Mouse (Mus musculus) midbrain, embryonic 15.5 days (tissue): ENCODE results near the gene Oscar. TPM values are rescaled to one million over a fixed set of nuclear protein-coding genes. Genes with fewer than 3 reads are reported as not detected.
"Not testable (repeated sequence)": the region's sequence is repeated elsewhere in the genome, so short reads cannot be mapped to it uniquely, and the experiment has no call there.

ENCODE experiments used
- ATAC-seq: fragments of 200-750 bp; cut with Nextera tagmentation; replicated peaks from 2 replicates; pipeline ENCODE4 v1.8.0; 2017; ENCODE audit warnings: moderate TSS enrichment
- H3K27ac ChIP-seq: fragments of 300-500 bp; sonication (generic); 2 replicates; pipeline ENCODE4 v1.5.1; 2015; ENCODE audit warnings: mild to moderate bottlenecking, inconsistent platforms
- H3K27me3 ChIP-seq: fragments of 300-500 bp; sonication (generic); replicated peaks from 2 replicates; pipeline ENCODE4 v1.6.1; 2015; ENCODE audit warnings: inconsistent platforms
- H3K36me3 ChIP-seq: fragments of 300-500 bp; sonication (generic); replicated peaks from 2 replicates; pipeline ENCODE4 v1.6.1; 2015; ENCODE audit warnings: inconsistent platforms
- H3K4me1 ChIP-seq: fragments of 300-500 bp; sonication (generic); 2 replicates; pipeline ENCODE4 v1.6.1; 2015; ENCODE audit warnings: inconsistent platforms
- H3K4me2 ChIP-seq: fragments of 300-500 bp; sonication (generic); 2 replicates; pipeline ENCODE4 v1.6.1; 2015; ENCODE audit warnings: inconsistent platforms, mild to moderate bottlenecking, moderate library complexity
- H3K4me3 ChIP-seq: fragments of 300-500 bp; sonication (generic); 2 replicates; pipeline ENCODE4 v1.5.1; 2015; ENCODE audit warnings: mild to moderate bottlenecking, inconsistent platforms
- H3K9ac ChIP-seq: fragments of 300-500 bp; sonication (generic); 2 replicates; pipeline ENCODE4 v1.6.1; 2015; ENCODE audit warnings: mild to moderate bottlenecking, inconsistent platforms
- H3K9me3 ChIP-seq: fragments of 300-500 bp; sonication (generic); 2 replicates; pipeline ENCODE4 v1.6.1; 2016; ENCODE audit warnings: inconsistent platforms
- WGBS: fragments of 180-500 bp; shearing (Covaris S2); methylation state at CpG from one replicate; pipeline ENCODE4 v1.1.7; 2015; ENCODE audit warnings: mixed read lengths; 5-methylcytosine and 5-hydroxymethylcytosine counted together
- polyA plus RNA-seq: library from polyadenylated mRNA; unstranded; fragments of >200 nt; fragmentation: Nextera tagmentation; extraction: Ambion mirVana; gene quantifications from 2 replicates; pipeline ENCODE4 v1.2.1, GENCODE M21; 2015

Gene Oscar
- polyA plus RNA-seq, 1 experiment from 2014 or later, result 0.59 TPM

DNA sequence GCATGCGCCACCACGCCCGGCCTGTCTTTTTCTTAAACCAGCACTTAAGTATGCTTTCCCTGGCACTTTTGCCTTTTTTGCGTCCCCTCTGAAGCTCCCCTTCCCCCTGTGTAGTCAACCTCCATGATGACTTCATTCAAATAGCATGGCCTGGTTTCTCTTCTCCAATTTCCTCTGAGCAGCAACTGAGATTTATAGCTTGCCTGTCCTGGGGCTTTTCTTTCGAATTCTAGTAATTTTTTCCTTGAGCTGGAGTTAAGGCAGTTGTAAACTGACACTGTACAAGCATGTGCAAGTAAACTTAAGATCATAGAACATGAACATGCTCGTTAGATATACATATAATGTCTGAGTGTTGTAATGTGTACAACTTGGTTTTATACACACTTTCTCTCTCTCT, 8.6 kb downstream of the Oscar start:
- no peaks in the 10 kb centered on the region for H3K36me3 ChIP-seq
- no peak overlapping the region for H3K4me2 ChIP-seq
- H3K9ac ChIP-seq, result no peak overlapping the region
- H3K4me1 ChIP-seq, result no peaks in the 10 kb centered on the region
- no peak overlapping the region for H3K27ac ChIP-seq
- H3K27me3 ChIP-seq, result no peaks in the 10 kb centered on the region
- 90% methylated on average over 6 of the region's 6 CpGs for WGBS
- H3K4me3 ChIP-seq, result no peak overlapping the region
- ATAC-seq, result no peak
- no peaks in the 10 kb centered on the region for H3K9me3 ChIP-seq

DNA sequence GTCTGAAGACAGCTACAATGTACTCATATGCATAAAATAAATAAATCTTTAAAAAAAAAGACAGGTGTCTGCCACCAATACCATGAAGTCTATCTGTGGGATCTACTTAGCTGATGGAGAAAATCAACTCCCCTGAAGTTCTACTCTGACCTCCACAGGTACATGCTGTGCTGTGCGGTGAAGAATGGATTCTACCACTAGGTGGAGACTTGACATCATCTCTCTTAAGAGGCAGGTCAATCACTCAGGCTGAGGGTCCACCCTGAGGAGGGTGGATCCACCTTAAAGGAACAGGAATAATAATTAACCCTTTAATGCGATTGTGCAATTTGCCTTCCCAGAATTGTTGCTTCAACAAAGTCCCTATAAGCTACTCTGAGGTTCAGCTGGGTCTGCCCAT, 9.2 kb downstream of the Oscar start:
- Histone ChIP-seq H3K27me3 (no peaks in the 10 kb centered on the region), H3K9me3 (no peaks in the 10 kb centered on the region), H3K4me2 (no peak overlapping the region), H3K9ac (no peak overlapping the region), H3K4me3 (no peak overlapping the region), H3K27ac (no peak overlapping the region), H3K36me3 (no peaks in the 10 kb centered on the region), H3K4me1 (no peaks in the 10 kb centered on the region)
- WGBS, result 30% methylated on average over 2 of the region's 2 CpGs
- ATAC-seq, result no peak; the same call in 1 of the 2 replicates

DNA sequence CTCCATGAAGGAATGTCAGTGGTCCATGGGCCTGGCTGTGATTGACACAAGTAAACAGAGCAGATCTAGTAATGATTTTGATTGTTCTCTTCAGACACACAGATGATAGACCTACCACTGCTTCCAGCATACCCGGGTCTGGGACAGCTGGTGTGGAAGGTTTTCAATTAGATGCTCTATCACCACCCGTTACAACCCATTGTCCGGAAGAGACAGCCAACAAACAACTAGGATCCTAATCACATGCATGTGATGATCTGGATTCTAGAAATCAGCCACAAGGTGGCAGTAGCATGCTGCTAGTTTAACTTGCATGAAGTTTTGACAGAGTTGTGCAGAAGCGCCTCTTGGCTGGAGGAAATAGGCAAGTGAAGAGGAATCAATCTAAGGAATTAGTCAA, 14.8 kb downstream of the Oscar start:
- no peaks in the 10 kb centered on the region for H3K27me3 ChIP-seq
- no peak overlapping the region for H3K27ac ChIP-seq
- no peaks in the 10 kb centered on the region for H3K4me1 ChIP-seq
- H3K4me2 ChIP-seq, result no peak overlapping the region
- no peak overlapping the region for H3K4me3 ChIP-seq
- 5% methylated on average over 4 of the region's 4 CpGs for WGBS
- no peak overlapping the region for H3K9ac ChIP-seq
- no peaks in the 10 kb centered on the region for H3K36me3 ChIP-seq
- no peaks in the 10 kb centered on the region for H3K9me3 ChIP-seq
- ATAC-seq, result peak; percentile 63

DNA sequence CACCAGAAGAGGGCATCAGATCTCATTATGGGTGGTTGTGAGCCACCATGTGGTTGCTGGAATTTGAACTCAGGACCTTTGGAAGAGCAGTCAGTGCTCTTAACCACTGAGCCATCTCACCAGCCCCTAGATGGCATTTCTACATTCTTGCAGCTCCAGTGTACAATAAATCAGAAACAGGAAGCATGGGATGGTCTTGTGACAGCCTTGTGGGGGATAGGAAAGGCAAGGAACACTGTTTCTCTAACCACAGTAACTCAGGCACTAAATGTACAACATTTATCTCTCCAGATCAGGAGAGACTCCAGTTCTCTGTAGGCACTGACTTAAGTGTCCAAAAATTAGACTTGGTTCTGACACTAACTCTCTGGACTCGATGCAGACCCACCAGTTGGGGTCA, 18.2 kb downstream of the Oscar start:
- H3K27ac ChIP-seq, H3K4me2 ChIP-seq, H3K4me1 ChIP-seq, H3K9ac ChIP-seq, H3K27me3 ChIP-seq, ATAC-seq, H3K4me3 ChIP-seq, H3K9me3 ChIP-seq, H3K36me3 ChIP-seq: not testable (repeated sequence)
- WGBS, result 64% methylated on average over 1 of the region's 1 CpGs

DNA sequence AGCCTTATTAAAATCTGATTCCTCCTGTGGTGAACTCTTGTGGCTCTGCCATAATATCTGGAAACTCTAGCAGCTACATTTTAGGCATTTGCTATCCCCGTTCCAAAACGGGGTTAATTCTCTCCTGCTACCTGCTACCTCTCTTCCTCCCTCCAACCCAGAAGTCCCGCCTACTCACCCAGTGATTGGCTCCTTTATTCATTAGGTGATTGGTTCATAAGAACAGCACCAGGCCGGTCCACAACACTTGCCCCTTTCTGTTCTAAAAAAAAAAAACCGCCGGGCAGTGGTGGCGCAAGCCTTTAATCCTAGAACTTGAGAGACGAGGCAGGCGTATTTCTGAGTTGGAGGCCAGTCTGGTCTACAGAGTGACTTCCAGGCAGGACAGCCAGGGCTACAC, 20.8 kb downstream of the Oscar start:
- 19% methylated on average over 9 of the region's 9 CpGs for WGBS
- H3K27ac ChIP-seq, result no peak overlapping the region
- H3K9me3 ChIP-seq, result no peaks in the 10 kb centered on the region
- H3K27me3 ChIP-seq, result no peaks in the 10 kb centered on the region
- no peak overlapping the region for H3K4me3 ChIP-seq
- ATAC-seq, result no peak
- H3K4me2 ChIP-seq, result no peak overlapping the region
- H3K9ac ChIP-seq, result no peak overlapping the region
- no peaks in the 10 kb centered on the region for H3K36me3 ChIP-seq
- no peaks in the 10 kb centered on the region for H3K4me1 ChIP-seq

DNA sequence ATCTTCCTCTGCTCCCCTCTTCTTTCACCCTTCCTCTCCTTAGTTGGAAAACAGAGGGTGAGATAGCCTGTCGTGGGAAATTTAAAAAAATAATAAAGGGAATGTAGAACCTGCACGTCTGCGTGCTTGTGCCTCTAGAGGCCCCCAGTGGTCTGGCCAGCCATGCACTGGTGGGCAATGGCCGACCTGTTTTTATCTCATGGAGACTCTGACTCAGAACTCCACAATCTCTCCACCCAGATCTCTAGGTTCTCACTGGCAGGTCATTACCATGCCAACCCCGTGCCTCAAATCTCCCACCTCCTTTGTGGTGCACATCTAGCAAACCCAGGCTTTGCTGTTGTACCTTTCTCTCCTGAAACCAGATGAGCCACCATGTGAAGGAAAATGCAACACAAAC, 21.3 kb downstream of the Oscar start:
- Histone ChIP-seq H3K27me3 (no peaks in the 10 kb centered on the region), H3K9me3 (no peaks in the 10 kb centered on the region), H3K4me3 (no peak overlapping the region), H3K36me3 (no peaks in the 10 kb centered on the region), H3K4me2 (no peak overlapping the region), H3K4me1 (no peaks in the 10 kb centered on the region), H3K9ac (no peak overlapping the region), H3K27ac (no peak overlapping the region)
- 24% methylated on average over 5 of the region's 5 CpGs for WGBS
- ATAC-seq, result no peak

DNA sequence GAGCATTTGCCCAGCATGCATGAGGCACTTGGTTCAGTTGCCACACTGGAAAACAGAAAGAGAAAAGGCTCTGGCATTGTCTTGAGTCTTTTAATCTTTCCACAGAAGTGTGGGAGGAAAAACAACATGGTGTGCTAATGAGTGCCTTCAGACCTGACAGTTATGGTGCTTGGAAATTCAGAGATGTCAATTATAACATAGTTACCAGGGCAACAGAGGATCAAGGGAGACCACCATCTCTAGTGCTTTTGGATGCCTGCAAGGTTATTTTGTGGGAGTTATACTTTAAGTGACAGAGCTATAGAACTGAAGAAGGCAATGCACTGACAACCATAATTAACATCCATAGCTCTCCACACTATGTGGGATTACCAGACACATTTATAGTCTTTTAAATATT, 22.1 kb downstream of the Oscar start:
- Histone ChIP-seq H3K4me1 (no peaks in the 10 kb centered on the region), H3K27me3 (no peaks in the 10 kb centered on the region), H3K27ac (no peak overlapping the region), H3K36me3 (no peaks in the 10 kb centered on the region), H3K9me3 (no peaks in the 10 kb centered on the region), H3K9ac (no peak overlapping the region), H3K4me2 (no peak overlapping the region), H3K4me3 (no peak overlapping the region)
- peak; percentile 48; the same call in 1 of the 2 replicates for ATAC-seq

DNA sequence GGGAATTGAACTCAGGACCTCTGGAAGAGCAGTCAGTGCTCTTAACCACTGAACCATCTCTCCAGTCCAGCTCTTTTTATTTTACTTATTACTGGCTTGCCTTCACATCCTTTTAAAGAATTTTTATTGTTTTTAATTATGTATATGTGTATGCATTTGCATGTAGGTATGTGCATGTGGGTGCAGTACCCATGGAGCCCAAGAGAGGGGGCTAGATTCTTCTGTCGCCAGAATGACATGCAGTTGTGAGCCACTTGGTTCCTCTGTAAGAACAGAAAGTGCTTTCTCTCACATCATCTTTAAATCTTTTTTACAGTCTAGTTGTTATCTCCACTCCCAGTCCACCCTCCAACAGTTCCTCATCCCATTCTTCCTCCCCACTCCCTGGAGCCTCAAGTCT, 24.4 kb downstream of the Oscar start:
- Histone ChIP-seq H3K4me1 (no peaks in the 10 kb centered on the region), H3K9ac (no peak overlapping the region), H3K4me3 (no peak overlapping the region), H3K36me3 (no peaks in the 10 kb centered on the region), H3K27me3 (no peaks in the 10 kb centered on the region), H3K27ac (no peak overlapping the region), H3K9me3 (no peaks in the 10 kb centered on the region), H3K4me2 (no peak overlapping the region)
- WGBS, result 66% methylated on average over 1 of the region's 1 CpGs
- no peak for ATAC-seq

DNA sequence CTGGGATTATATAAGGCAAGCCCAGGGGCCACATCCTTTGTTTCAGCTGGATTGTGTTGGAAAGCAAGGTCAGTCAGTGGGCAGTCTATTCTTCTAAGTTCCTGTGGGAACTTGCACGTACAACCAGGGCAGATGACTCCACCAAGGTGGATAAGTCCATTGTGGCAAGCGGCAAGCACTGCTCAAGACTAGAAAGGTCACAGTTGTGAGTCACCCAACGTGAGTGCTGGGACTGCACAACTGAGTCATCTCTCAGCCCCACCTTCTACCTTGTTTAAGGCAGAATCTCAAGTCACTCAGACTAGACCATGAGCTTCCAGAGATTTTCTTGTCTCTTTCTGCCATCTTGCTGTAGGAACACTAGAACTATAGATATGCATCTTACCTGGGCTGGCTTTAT, 25.4 kb downstream of the Oscar start:
- no peak for ATAC-seq
- no peaks in the 10 kb centered on the region for H3K36me3 ChIP-seq
- H3K27ac ChIP-seq, result no peak overlapping the region
- H3K4me3 ChIP-seq, result no peak overlapping the region
- H3K9ac ChIP-seq, result no peak overlapping the region
- WGBS, result 71% methylated on average over 3 of the region's 3 CpGs
- no peaks in the 10 kb centered on the region for H3K4me1 ChIP-seq
- no peaks in the 10 kb centered on the region for H3K9me3 ChIP-seq
- H3K27me3 ChIP-seq, result no peaks in the 10 kb centered on the region
- no peak overlapping the region for H3K4me2 ChIP-seq

- H3K4me2 ChIP-seq, result no peak overlapping the region
- H3K9ac ChIP-seq, result no peak overlapping the region
- no peaks in the 10 kb centered on the region for H3K9me3 ChIP-seq
- 83% methylated on average over 1 of the region's 1 CpGs for WGBS
- no peaks in the 10 kb centered on the region for H3K36me3 ChIP-seq
- no peaks in the 10 kb centered on the region for H3K4me1 ChIP-seq
- no peak overlapping the region for H3K4me3 ChIP-seq
- no peaks in the 10 kb centered on the region for H3K27me3 ChIP-seq
- ATAC-seq, result no peak
- no peak overlapping the region for H3K27ac ChIP-seq
These were observed 28.7 kb downstream of the Oscar start for GRCm38 (mm10) chr7:3587292-3587691.

GRCm38 (mm10) chr7:3586255-3586654, 29.7 kb downstream of the Oscar start:
- Histone ChIP-seq H3K36me3 (no peaks in the 10 kb centered on the region), H3K9me3 (no peaks in the 10 kb centered on the region), H3K4me2 (no peak overlapping the region), H3K4me3 (no peak overlapping the region), H3K4me1 (no peaks in the 10 kb centered on the region), H3K27me3 (no peaks in the 10 kb centered on the region), H3K9ac (no peak overlapping the region), H3K27ac (no peak overlapping the region)
- WGBS, result 5% methylated on average over 5 of the region's 5 CpGs
- no peak for ATAC-seq

- WGBS, result 19% methylated on average over 6 of the region's 6 CpGs
- no peaks in the 10 kb centered on the region for H3K36me3 ChIP-seq
- no peak overlapping the region for H3K4me2 ChIP-seq
- H3K27me3 ChIP-seq, result no peaks in the 10 kb centered on the region
- H3K27ac ChIP-seq, result no peak overlapping the region
- H3K4me3 ChIP-seq, result no peak overlapping the region
- H3K9ac ChIP-seq, result no peak overlapping the region
- H3K9me3 ChIP-seq, result no peaks in the 10 kb centered on the region
- ATAC-seq, result no peak
- no peaks in the 10 kb centered on the region for H3K4me1 ChIP-seq
These were observed 30.2 kb downstream of the Oscar start for GRCm38 (mm10) chr7:3585763-3586162.

GRCm38 (mm10) chr7:3580029-3580428, 35.9 kb downstream of the Oscar start:
- Histone ChIP-seq H3K4me3 (no peak overlapping the region), H3K36me3 (no peaks in the 10 kb centered on the region), H3K9ac (no peak overlapping the region), H3K4me1 (no peaks in the 10 kb centered on the region), H3K27ac (no peak overlapping the region), H3K4me2 (no peak overlapping the region), H3K27me3 (no peaks in the 10 kb centered on the region), H3K9me3 (no peaks in the 10 kb centered on the region)
- ATAC-seq, result no peak
- WGBS, result 68% methylated on average over 2 of the region's 2 CpGs
